ENCODE assay signal across 15 mouse cellular contexts in genomic region chr1:86512154-86512720, GRCm38 (mm10). TPM values are rescaled to one million over a fixed set of nuclear protein-coding genes. Genes with fewer than 3 reads are reported as not detected.
A peak's percentile ranks its signal among the peaks of the same experiment; 100 is the strongest.
DNase-seq lines count a peak whose midpoint lies in the region; ATAC-seq lines count a peak whose summit lies in the region.
"Had no signal": no experiment of that assay in that cellular context is flagged by ENCODE, and none has a peak within 500 bp of the region (broad histone marks: within the 10 kb centered on the region; RNA-seq: fewer than 3 reads in every experiment).

No protein-coding gene starts in this region.

- no peak overlapping the region for H3K4me2 ChIP-seq in forebrain, embryonic 12.5 days
- H3K4me2 ChIP-seq in forebrain, embryonic 16.5 days (ENCODE audit: low read length) = no peak overlapping the region
- no peak overlapping the region for H3K4me2 ChIP-seq in midbrain, embryonic 11.5 days
- H3K4me2 ChIP-seq in midbrain, embryonic 16.5 days (ENCODE audit: low read length) = no peak overlapping the region
- H3K4me2 ChIP-seq in embryonic facial prominence, embryonic 14.5 days (ENCODE audit: low read depth, low read length) = no peak overlapping the region
- no peak overlapping the region for H3K4me2 ChIP-seq in midbrain, embryonic 15.5 days
- H3K4me2 ChIP-seq: heart, embryonic 15.5 days; hindbrain, embryonic 15.5 days had no signal

- no peak overlapping the region for H3K4me3 ChIP-seq in forebrain, embryonic 12.5 days (replicated peaks)
- H3K4me3 ChIP-seq in forebrain, embryonic 16.5 days (replicated peaks; ENCODE audit: low read length) = no peak overlapping the region
- no peak overlapping the region for H3K4me3 ChIP-seq in midbrain, embryonic 11.5 days (ENCODE audit: low read depth, low read length)
- no peak overlapping the region for H3K4me3 ChIP-seq in midbrain, embryonic 16.5 days (ENCODE audit: low read depth, low read length)
- no peak overlapping the region for H3K4me3 ChIP-seq in embryonic facial prominence, embryonic 14.5 days (ENCODE audit: low read depth, low read length)
- no peak overlapping the region for H3K4me3 ChIP-seq in midbrain, embryonic 15.5 days
- H3K4me3 ChIP-seq: heart, embryonic 15.5 days; hindbrain, embryonic 15.5 days had no signal

- peaks cover 30% of the 10 kb centered on the region for H3K4me1 ChIP-seq in forebrain, embryonic 12.5 days
- H3K4me1 ChIP-seq in forebrain, embryonic 16.5 days (replicated peaks; ENCODE audit: control insufficient read depth, insufficient read depth, low read length) = peaks cover 5% of the 10 kb centered on the region
- peaks cover 9% of the 10 kb centered on the region for H3K4me1 ChIP-seq in midbrain, embryonic 11.5 days (ENCODE audit: control insufficient read depth, insufficient read depth, low read length)
- H3K4me1 ChIP-seq in midbrain, embryonic 16.5 days (ENCODE audit: control insufficient read depth, insufficient read depth, low read length) = peaks cover 3% of the 10 kb centered on the region
- H3K4me1 ChIP-seq in embryonic facial prominence, embryonic 14.5 days (ENCODE audit: control insufficient read depth, insufficient read depth, low read length) = peaks cover 10% of the 10 kb centered on the region; the same call in 1 of the 2 replicates
- H3K4me1 ChIP-seq in midbrain, embryonic 15.5 days = peaks cover 18% of the 10 kb centered on the region; the same call in 1 of the 2 replicates

- no peaks in the 10 kb centered on the region for H3K27me3 ChIP-seq in forebrain, embryonic 12.5 days
- H3K27me3 ChIP-seq in forebrain, embryonic 16.5 days (replicated peaks; ENCODE audit: control insufficient read depth, insufficient read depth, low read length) = no peaks in the 10 kb centered on the region
- no peaks in the 10 kb centered on the region for H3K27me3 ChIP-seq in midbrain, embryonic 11.5 days (ENCODE audit: control insufficient read depth, insufficient read depth, low read length)
- no peaks in the 10 kb centered on the region for H3K27me3 ChIP-seq in midbrain, embryonic 16.5 days (ENCODE audit: control insufficient read depth, insufficient read depth, low read depth, low read length)
- no peaks in the 10 kb centered on the region for H3K27me3 ChIP-seq in embryonic facial prominence, embryonic 14.5 days (replicated peaks; ENCODE audit: control insufficient read depth, insufficient read depth, low read length)
- H3K27me3 ChIP-seq in midbrain, embryonic 15.5 days (replicated peaks) = no peaks in the 10 kb centered on the region
- H3K27me3 ChIP-seq: heart, embryonic 15.5 days; hindbrain, embryonic 15.5 days had no signal

- WGBS in forebrain, embryonic 12.5 days = 85% methylated on average over 4 of the region's 4 CpGs
- WGBS in forebrain, embryonic 16.5 days = 79% methylated on average over 4 of the region's 4 CpGs
- 85% methylated on average over 4 of the region's 4 CpGs for whole genome bisulfite sequencing in midbrain, embryonic 11.5 days
- 76% methylated on average over 4 of the region's 4 CpGs for WGBS in midbrain, embryonic 16.5 days
- 66% methylated on average over 4 of the region's 4 CpGs for WGBS in embryonic facial prominence, embryonic 14.5 days
- WGBS in midbrain, embryonic 15.5 days = 82% methylated on average over 4 of the region's 4 CpGs

- peak; percentile 66 for DNase-seq in midbrain, embryonic 11.5 days (ENCODE audit: low spot score, missing footprints)
- DNase-seq in embryonic facial prominence, embryonic 14.5 days (ENCODE audit: low spot score) = no peak
- no peak for DNase-seq in adrenal gland, postnatal 14 days
- no peak for DNase-seq in thymus, postnatal 14 days
- DNase-seq: adrenal gland, postnatal 25 days; cerebellum, postnatal 10 days; embryo, embryonic 11 days; kidney, adult 8-10 months; lung, adult 2 months had no signal

- H3K9me3 ChIP-seq in forebrain, embryonic 12.5 days = no peaks in the 10 kb centered on the region
- no peaks in the 10 kb centered on the region for H3K9me3 ChIP-seq in forebrain, embryonic 16.5 days (ENCODE audit: control insufficient read depth, low read length)
- no peaks in the 10 kb centered on the region for H3K9me3 ChIP-seq in midbrain, embryonic 11.5 days (ENCODE audit: control insufficient read depth, low read length)
- H3K9me3 ChIP-seq in midbrain, embryonic 16.5 days (replicated peaks; ENCODE audit: control insufficient read depth, low read length, poor library complexity, severe bottlenecking) = no peaks in the 10 kb centered on the region
- no peaks in the 10 kb centered on the region for H3K9me3 ChIP-seq in embryonic facial prominence, embryonic 14.5 days (ENCODE audit: control insufficient read depth, low read length)
- H3K9me3 ChIP-seq in midbrain, embryonic 15.5 days = no peaks in the 10 kb centered on the region
- H3K9me3 ChIP-seq: heart, embryonic 15.5 days; hindbrain, embryonic 15.5 days had no signal

- no peak for ATAC-seq in forebrain, embryonic 12.5 days (ENCODE audit: low FRiP score)
- ATAC-seq in forebrain, embryonic 16.5 days = no peak
- ATAC-seq in midbrain, embryonic 11.5 days (ENCODE audit: low FRiP score) = no peak
- no peak for ATAC-seq in midbrain, embryonic 16.5 days
- ATAC-seq in embryonic facial prominence, embryonic 14.5 days (ENCODE audit: low read depth) = peak; percentile 30; the same call in 1 of the 2 replicates
- ATAC-seq in midbrain, embryonic 15.5 days (replicated peaks) = no peak

- H3K27ac ChIP-seq in forebrain, embryonic 12.5 days = peak overlapping the region; percentile 53; the same call in 1 of the 2 replicates
- H3K27ac ChIP-seq in forebrain, embryonic 16.5 days (ENCODE audit: low read length) = no peak overlapping the region
- H3K27ac ChIP-seq in midbrain, embryonic 11.5 days (ENCODE audit: low read depth, low read length) = no peak overlapping the region
- no peak overlapping the region for H3K27ac ChIP-seq in midbrain, embryonic 16.5 days (ENCODE audit: low read length)
- no peak overlapping the region for H3K27ac ChIP-seq in embryonic facial prominence, embryonic 14.5 days (replicated peaks; ENCODE audit: low read depth, low read length)
- 0 out of 2 replicates have a peak overlapping the region, but pooled peaks have one; percentile 35 for H3K27ac ChIP-seq in midbrain, embryonic 15.5 days
- H3K27ac ChIP-seq: heart, embryonic 15.5 days had no signal

- no peak overlapping the region for H3K9ac ChIP-seq in forebrain, embryonic 12.5 days
- H3K9ac ChIP-seq in forebrain, embryonic 16.5 days (replicated peaks; ENCODE audit: low read depth, low read length) = no peak overlapping the region
- H3K9ac ChIP-seq in midbrain, embryonic 11.5 days (ENCODE audit: low read length) = no peak overlapping the region
- no peak overlapping the region for H3K9ac ChIP-seq in midbrain, embryonic 16.5 days (ENCODE audit: low read depth, low read length)
- H3K9ac ChIP-seq in embryonic facial prominence, embryonic 14.5 days (ENCODE audit: low read depth, low read length) = no peak overlapping the region
- no peak overlapping the region for H3K9ac ChIP-seq in midbrain, embryonic 15.5 days
- H3K9ac ChIP-seq: heart, embryonic 15.5 days; hindbrain, embryonic 15.5 days had no signal

- no peaks in the 10 kb centered on the region for H3K36me3 ChIP-seq in forebrain, embryonic 12.5 days (replicated peaks)
- no peaks in the 10 kb centered on the region for H3K36me3 ChIP-seq in forebrain, embryonic 16.5 days (ENCODE audit: control insufficient read depth, insufficient read depth)
- no peaks in the 10 kb centered on the region for H3K36me3 ChIP-seq in midbrain, embryonic 11.5 days (ENCODE audit: control insufficient read depth, insufficient read depth, low read length)
- no peaks in the 10 kb centered on the region for H3K36me3 ChIP-seq in midbrain, embryonic 16.5 days (ENCODE audit: control insufficient read depth, insufficient read depth, low read length)
- no peaks in the 10 kb centered on the region for H3K36me3 ChIP-seq in embryonic facial prominence, embryonic 14.5 days (ENCODE audit: control insufficient read depth, insufficient read depth, low read length)
- H3K36me3 ChIP-seq in midbrain, embryonic 15.5 days (replicated peaks) = no peaks in the 10 kb centered on the region
- H3K36me3 ChIP-seq: heart, embryonic 15.5 days; hindbrain, embryonic 15.5 days had no signal

RNA-seq across cellular contexts. Expression of gene Ptma, which starts 14.3 kb away (rescaled TPM):
- 3,257 and 3,328 TPM in 2 replicates for polyA plus RNA-seq in forebrain, embryonic 12.5 days (2016; fragmentation: Nextera tagmentation; extraction: Ambion mirVana)
- polyA plus RNA-seq in forebrain, embryonic 16.5 days (2015; fragmentation: Nextera tagmentation; extraction: Ambion mirVana) = 1,987 and 2,275 TPM in 2 replicates
- 3,090 and 3,352 TPM in 2 replicates for polyA plus RNA-seq in midbrain, embryonic 11.5 days (2014; fragmentation: Nextera tagmentation; extraction: Ambion mirVana)
- 1,375 and 1,671 TPM in 2 replicates for polyA plus RNA-seq in midbrain, embryonic 16.5 days (2015; fragmentation: Nextera tagmentation; extraction: Ambion mirVana)
- 1,814 and 2,055 TPM in 2 replicates for polyA plus RNA-seq in embryonic facial prominence, embryonic 14.5 days (2014; fragmentation: Nextera tagmentation; extraction: Ambion mirVana)
- 1,373 and 1,532 TPM in 2 replicates for polyA plus RNA-seq in midbrain, embryonic 15.5 days (2015; fragmentation: Nextera tagmentation; extraction: Ambion mirVana)
- 806 and 848 TPM in 2 replicates for total RNA-seq in adrenal gland, postnatal 14 days (2021)

Comparison
In these comparisons a context has a peak if more than half of its experiments do, and no peak if none do; other contexts are left out.
1. H3K27ac ChIP-seq: peak in forebrain, embryonic 12.5 days (single experiment) and midbrain, embryonic 15.5 days (single experiment); none in forebrain, embryonic 16.5 days (single experiment), midbrain, embryonic 11.5 days (single experiment), midbrain, embryonic 16.5 days (single experiment) and embryonic facial prominence, embryonic 14.5 days (single experiment).